25 mouse cellular contexts compared by ENCODE assay signal in the genomic region with DNA sequence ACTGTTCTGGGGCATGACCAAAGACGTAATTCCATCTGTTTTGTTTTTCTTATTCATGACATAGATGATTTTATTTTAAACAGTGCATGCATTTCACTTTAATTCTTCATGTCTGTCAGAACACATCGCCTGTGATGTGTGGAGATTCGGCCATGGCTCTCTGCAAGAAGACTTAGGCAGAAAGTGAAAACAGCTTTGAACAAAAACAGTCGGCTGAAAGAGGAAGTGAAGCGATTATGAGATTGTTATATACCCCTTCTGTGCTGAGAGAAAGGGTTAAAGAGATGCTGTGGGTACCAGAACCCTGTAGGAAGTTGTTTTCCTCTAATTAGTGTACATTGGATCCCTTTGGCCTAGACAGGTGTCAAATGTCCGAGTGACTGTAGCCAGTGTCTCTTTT.
A peak's percentile ranks its signal among the peaks of the same experiment; 100 is the strongest.
DNase-seq lines count a peak whose midpoint lies in the region; ATAC-seq lines count a peak whose summit lies in the region.
"Had no signal": no experiment of that assay in that cellular context is flagged by ENCODE, and none has a peak within 500 bp of the region (broad histone marks: within the 10 kb centered on the region; RNA-seq: fewer than 3 reads in every experiment).

No protein-coding gene starts in this region.

- peak; percentile 77 for DNase-seq in embryonic facial prominence, embryonic 11.5 days (ENCODE audit: low spot score)
- no peak for DNase-seq in embryonic facial prominence, embryonic 10.5 days (ENCODE audit: low spot score)
- DNase-seq: adrenal gland, adult 2 months; cerebellum, adult 11-12 months; cerebellum, adult 8-10 months; cerebellum, postnatal 36 days; forebrain, postnatal 0 days; gastrocnemius, adult 2 months; gastrocnemius, postnatal 14 days; kidney, adult 11 months had no signal

- 25% methylated on average over 6 of the region's 6 CpGs for WGBS in embryonic facial prominence, embryonic 11.5 days
- 39% methylated on average over 6 of the region's 6 CpGs for WGBS in embryonic facial prominence, embryonic 10.5 days
- WGBS in embryonic facial prominence, embryonic 12.5 days = 20% methylated on average over 6 of the region's 6 CpGs
- WGBS in embryonic facial prominence, embryonic 15.5 days = 17% methylated on average over 6 of the region's 6 CpGs
- 60% methylated on average over 6 of the region's 6 CpGs for WGBS in heart, embryonic 11.5 days (ENCODE audit: insufficient replicate concordance)
- WGBS in kidney, embryonic 16.5 days = 52% methylated on average over 6 of the region's 6 CpGs

- no peak overlapping the region; the same call in 1 of the 2 replicates for H3K27ac ChIP-seq in embryonic facial prominence, embryonic 11.5 days (replicated peaks; ENCODE audit: low read depth, low read length)
- H3K27ac ChIP-seq in embryonic facial prominence, embryonic 10.5 days (replicated peaks) = no peak overlapping the region
- H3K27ac ChIP-seq in embryonic facial prominence, embryonic 12.5 days = peak overlapping the region; percentile 37
- H3K27ac ChIP-seq in embryonic facial prominence, embryonic 15.5 days (replicated peaks) = no peak overlapping the region; the same call in 1 of the 2 replicates
- no peak overlapping the region for H3K27ac ChIP-seq in heart, embryonic 11.5 days (ENCODE audit: low read depth, low read length)
- H3K27ac ChIP-seq in kidney, embryonic 16.5 days (ENCODE audit: low read length) = no peak overlapping the region
- H3K27ac ChIP-seq: forebrain, embryonic 10.5 days; forebrain, embryonic 13.5 days; gastrocnemius, adult 2 months; hindbrain, embryonic 13.5 days; intestine, embryonic 15.5 days had no signal

- no peaks in the 10 kb centered on the region for H3K27me3 ChIP-seq in embryonic facial prominence, embryonic 11.5 days (ENCODE audit: control insufficient read depth, insufficient read depth, low read length)
- 0 out of 2 replicates have a peak, but pooled peaks cover 4% of the 10 kb centered on the region for H3K27me3 ChIP-seq in embryonic facial prominence, embryonic 10.5 days (replicated peaks; ENCODE audit: low read depth, poor library complexity, severe bottlenecking)
- H3K27me3 ChIP-seq in embryonic facial prominence, embryonic 12.5 days = no peaks in the 10 kb centered on the region
- no peaks in the 10 kb centered on the region for H3K27me3 ChIP-seq in embryonic facial prominence, embryonic 15.5 days
- H3K27me3 ChIP-seq in heart, embryonic 11.5 days (ENCODE audit: control insufficient read depth, insufficient read depth, low read length) = no peaks in the 10 kb centered on the region
- no peaks in the 10 kb centered on the region for H3K27me3 ChIP-seq in kidney, embryonic 16.5 days (ENCODE audit: insufficient read depth, low read length)
- H3K27me3 ChIP-seq: forebrain, embryonic 13.5 days; hindbrain, embryonic 13.5 days; intestine, embryonic 15.5 days; Patski had no signal

- H3K4me1 ChIP-seq in embryonic facial prominence, embryonic 11.5 days (ENCODE audit: control insufficient read depth, insufficient read depth, low read length) = no peaks in the 10 kb centered on the region
- peaks cover 46% of the 10 kb centered on the region for H3K4me1 ChIP-seq in embryonic facial prominence, embryonic 10.5 days
- H3K4me1 ChIP-seq in embryonic facial prominence, embryonic 12.5 days = peaks cover 29% of the 10 kb centered on the region
- H3K4me1 ChIP-seq in embryonic facial prominence, embryonic 15.5 days = peaks cover 17% of the 10 kb centered on the region
- H3K4me1 ChIP-seq in heart, embryonic 11.5 days (ENCODE audit: control insufficient read depth, insufficient read depth, low read length) = peaks cover 9% of the 10 kb centered on the region
- peaks cover 10% of the 10 kb centered on the region for H3K4me1 ChIP-seq in kidney, embryonic 16.5 days (ENCODE audit: insufficient read depth, low read length)

- no peak for ATAC-seq in embryonic facial prominence, embryonic 11.5 days (replicated peaks; ENCODE audit: insufficient number of reproducible peaks, low FRiP score, low TSS enrichment, low read depth)
- no peak for ATAC-seq in embryonic facial prominence, embryonic 12.5 days (ENCODE audit: insufficient number of reproducible peaks, insufficient read depth, low FRiP score, low TSS enrichment)
- no peak for ATAC-seq in embryonic facial prominence, embryonic 15.5 days (ENCODE audit: insufficient number of reproducible peaks, low FRiP score, low TSS enrichment, low read depth)
- peak; percentile 59 for ATAC-seq in megakaryocyte progenitor cell, adult 5-6 weeks (replicated peaks; ENCODE audit: poor library complexity)
- ATAC-seq in cerebellum, adult (ENCODE audit: insufficient number of reproducible peaks, low FRiP score, low TSS enrichment) = no peak
- no peak for ATAC-seq in heart, embryonic 11.5 days (replicated peaks; ENCODE audit: insufficient number of reproducible peaks, low FRiP score, low TSS enrichment)
- no peak for ATAC-seq in kidney, embryonic 16.5 days (ENCODE audit: low FRiP score, low TSS enrichment)
- ATAC-seq: forebrain, embryonic 13.5 days; forebrain, postnatal 0 days; hindbrain, embryonic 16.5 days had no signal

- H3K9me3 ChIP-seq in embryonic facial prominence, embryonic 11.5 days (replicated peaks; ENCODE audit: control insufficient read depth, low read length) = no peaks in the 10 kb centered on the region
- no peaks in the 10 kb centered on the region for H3K9me3 ChIP-seq in embryonic facial prominence, embryonic 10.5 days
- H3K9me3 ChIP-seq in embryonic facial prominence, embryonic 12.5 days = no peaks in the 10 kb centered on the region
- no peaks in the 10 kb centered on the region for H3K9me3 ChIP-seq in embryonic facial prominence, embryonic 15.5 days (replicated peaks)
- H3K9me3 ChIP-seq in heart, embryonic 11.5 days (replicated peaks; ENCODE audit: control insufficient read depth, low read length) = no peaks in the 10 kb centered on the region
- 0 out of 2 replicates have a peak, but pooled peaks cover 5% of the 10 kb centered on the region for H3K9me3 ChIP-seq in kidney, embryonic 16.5 days (ENCODE audit: low read length)
- H3K9me3 ChIP-seq: forebrain, embryonic 10.5 days; forebrain, embryonic 13.5 days; heart, embryonic 10.5 days; hindbrain, embryonic 10.5 days; hindbrain, embryonic 13.5 days; intestine, embryonic 15.5 days had no signal

- no peak overlapping the region for H3K9ac ChIP-seq in embryonic facial prominence, embryonic 11.5 days (replicated peaks; ENCODE audit: low read length)
- H3K9ac ChIP-seq in embryonic facial prominence, embryonic 12.5 days = no peak overlapping the region
- no peak overlapping the region for H3K9ac ChIP-seq in embryonic facial prominence, embryonic 15.5 days
- no peak overlapping the region for H3K9ac ChIP-seq in heart, embryonic 11.5 days (ENCODE audit: low read depth, low read length)
- no peak overlapping the region for H3K9ac ChIP-seq in kidney, embryonic 16.5 days (replicated peaks; ENCODE audit: low read length)
- H3K9ac ChIP-seq: forebrain, embryonic 13.5 days; forebrain, postnatal 0 days; hindbrain, embryonic 13.5 days; intestine, embryonic 15.5 days had no signal

- no peak overlapping the region for H3K4me2 ChIP-seq in embryonic facial prominence, embryonic 11.5 days (ENCODE audit: low read depth, low read length)
- H3K4me2 ChIP-seq in embryonic facial prominence, embryonic 12.5 days (replicated peaks) = peak overlapping the region; percentile 23
- 0 out of 2 replicates have a peak overlapping the region, but pooled peaks have one; percentile 6 for H3K4me2 ChIP-seq in embryonic facial prominence, embryonic 15.5 days (replicated peaks)
- H3K4me2 ChIP-seq in heart, embryonic 11.5 days = no peak overlapping the region
- H3K4me2 ChIP-seq in kidney, embryonic 16.5 days (replicated peaks; ENCODE audit: low read depth, low read length) = no peak overlapping the region
- H3K4me2 ChIP-seq: forebrain, embryonic 13.5 days had no signal

- H3K4me3 ChIP-seq in embryonic facial prominence, embryonic 11.5 days (ENCODE audit: low read depth, low read length) = no peak overlapping the region
- no peak overlapping the region for H3K4me3 ChIP-seq in embryonic facial prominence, embryonic 10.5 days
- no peak overlapping the region for H3K4me3 ChIP-seq in embryonic facial prominence, embryonic 12.5 days
- no peak overlapping the region for H3K4me3 ChIP-seq in embryonic facial prominence, embryonic 15.5 days (replicated peaks)
- no peak overlapping the region for H3K4me3 ChIP-seq in heart, embryonic 11.5 days (ENCODE audit: low read depth, low read length)
- H3K4me3 ChIP-seq in kidney, embryonic 16.5 days (ENCODE audit: low read length) = no peak overlapping the region
- H3K4me3 ChIP-seq: forebrain, embryonic 10.5 days; forebrain, embryonic 13.5 days; gastrocnemius, adult 2 months; hindbrain, embryonic 10.5 days; hindbrain, embryonic 13.5 days; intestine, embryonic 15.5 days had no signal

- no peaks in the 10 kb centered on the region for H3K36me3 ChIP-seq in embryonic facial prominence, embryonic 11.5 days (replicated peaks; ENCODE audit: control insufficient read depth, insufficient read depth, low read depth, low read length)
- H3K36me3 ChIP-seq in embryonic facial prominence, embryonic 10.5 days (replicated peaks) = no peaks in the 10 kb centered on the region
- no peaks in the 10 kb centered on the region for H3K36me3 ChIP-seq in embryonic facial prominence, embryonic 12.5 days
- no peaks in the 10 kb centered on the region for H3K36me3 ChIP-seq in embryonic facial prominence, embryonic 15.5 days
- no peaks in the 10 kb centered on the region for H3K36me3 ChIP-seq in heart, embryonic 11.5 days (ENCODE audit: control insufficient read depth, insufficient read depth, low read length)
- no peaks in the 10 kb centered on the region for H3K36me3 ChIP-seq in kidney, embryonic 16.5 days (ENCODE audit: insufficient read depth, low read length)
- H3K36me3 ChIP-seq: forebrain, embryonic 10.5 days; G1E; heart, embryonic 10.5 days; hindbrain, embryonic 10.5 days; hindbrain, embryonic 13.5 days; intestine, embryonic 15.5 days had no signal

Comparison
In these comparisons a context has a peak if more than half of its experiments do, and no peak if none do; other contexts are left out.
1. H3K4me2 ChIP-seq: peak in embryonic facial prominence, embryonic 12.5 days (single experiment) and embryonic facial prominence, embryonic 15.5 days (single experiment); none in embryonic facial prominence, embryonic 11.5 days (single experiment), heart, embryonic 11.5 days (single experiment) and kidney, embryonic 16.5 days (single experiment).